Mouse (Mus musculus) stomach, embryonic 15.5 days (tissue): ENCODE data around the gene Unc119b. TPM values are rescaled to one million over a fixed set of nuclear protein-coding genes. Genes with fewer than 3 reads are reported as not detected.
A peak's percentile ranks its signal among the peaks of the same experiment; 100 is the strongest.
"Not testable (repeated sequence)": the region's sequence is repeated elsewhere in the genome, so short reads cannot be mapped to it uniquely, and the experiment has no call there.

Experiments used
- ATAC-seq: fragments of 200-750 bp; cut with Nextera tagmentation; 2 replicates; pipeline ENCODE4 v1.8.0; 2017; ENCODE audit warnings: low read depth, moderate number of reproducible peaks, moderate TSS enrichment; ENCODE audit not compliant: insufficient read depth, low FRiP score
- H3K27ac ChIP-seq: fragments of 300-500 bp; sonication (generic); 2 replicates; pipeline ENCODE4 v1.5.1; 2015; ENCODE audit warnings: mild to moderate bottlenecking, inconsistent platforms
- H3K27me3 ChIP-seq: fragments of 300-500 bp; sonication (generic); replicated peaks from 2 replicates; pipeline ENCODE4 v1.6.1; 2015; ENCODE audit warnings: inconsistent platforms
- H3K36me3 ChIP-seq: fragments of 300-500 bp; sonication (generic); 2 replicates; pipeline ENCODE4 v1.6.1; 2015; ENCODE audit warnings: inconsistent platforms
- H3K4me1 ChIP-seq: fragments of 300-500 bp; sonication (generic); 2 replicates; pipeline ENCODE4 v1.6.1; 2015; ENCODE audit warnings: inconsistent platforms
- H3K4me2 ChIP-seq: fragments of 300-500 bp; sonication (generic); 2 replicates; pipeline ENCODE4 v1.6.1; 2015; ENCODE audit warnings: mild to moderate bottlenecking, inconsistent platforms
- H3K4me3 ChIP-seq: fragments of 300-500 bp; sonication (generic); replicated peaks from 2 replicates; pipeline ENCODE4 v1.5.1; 2015; ENCODE audit warnings: inconsistent platforms
- H3K9ac ChIP-seq: fragments of 300-500 bp; sonication (generic); 2 replicates; pipeline ENCODE4 v1.6.1; 2015; ENCODE audit warnings: inconsistent platforms
- H3K9me3 ChIP-seq: fragments of 300-500 bp; sonication (generic); 2 replicates; pipeline ENCODE4 v1.6.1; 2016; ENCODE audit warnings: inconsistent platforms
- WGBS: fragments of 180-500 bp; shearing (Covaris S2); methylation state at CpG from one replicate; pipeline ENCODE4 v1.1.7; 2015; 5-methylcytosine and 5-hydroxymethylcytosine counted together
- polyA plus RNA-seq: library from polyadenylated mRNA; unstranded; fragments of >200 nt; fragmentation: Nextera tagmentation; extraction: Ambion mirVana; gene quantifications from 2 replicates; pipeline ENCODE4 v1.2.1, GENCODE M21; 2015

Unc119b gene
- polyA plus RNA-seq, 1 experiment from 2014 or later: 29.7 TPM

GRCm38 (mm10) chr5:115165895-115166814 lies 31.4 kb upstream of the Unc119b start:
- peak; percentile 33; the same call in 1 of the 2 replicates for ATAC-seq
- Histone ChIP-seq H3K4me1 (peaks cover 37% of the 10 kb centered on the region), H3K4me2 (no peak overlapping the region), H3K27me3 (no peaks in the 10 kb centered on the region), H3K4me3 (no peak overlapping the region), H3K9ac (no peak overlapping the region), H3K9me3 (no peaks in the 10 kb centered on the region), H3K27ac (peak overlapping the region; percentile 73), H3K36me3 (no peaks in the 10 kb centered on the region)
- 37% methylated on average over 11 of the region's 11 CpGs for WGBS

GRCm38 (mm10) chr5:115165351-115165750 lies 30.6 kb upstream of the Unc119b start:
- no peaks in the 10 kb centered on the region for H3K27me3 ChIP-seq
- H3K4me3 ChIP-seq: no peak overlapping the region
- H3K27ac ChIP-seq: no peak overlapping the region
- no peaks in the 10 kb centered on the region for H3K9me3 ChIP-seq
- H3K4me2 ChIP-seq: no peak overlapping the region
- no peak for ATAC-seq
- no peak overlapping the region for H3K9ac ChIP-seq
- no peaks in the 10 kb centered on the region for H3K36me3 ChIP-seq
- H3K4me1 ChIP-seq: peaks cover 37% of the 10 kb centered on the region
- WGBS: 58% methylated on average over 9 of the region's 9 CpGs

- 65% methylated on average over 4 of the region's 4 CpGs for WGBS
- not testable (repeated sequence) for H3K27ac ChIP-seq, H3K4me2 ChIP-seq, H3K36me3 ChIP-seq, H3K9ac ChIP-seq, H3K9me3 ChIP-seq, H3K4me3 ChIP-seq, H3K27me3 ChIP-seq, ATAC-seq
- peaks cover 37% of the 10 kb centered on the region for H3K4me1 ChIP-seq
These were observed 29.7 kb upstream of the Unc119b start for GRCm38 (mm10) chr5:115164446-115164845.

DNA sequence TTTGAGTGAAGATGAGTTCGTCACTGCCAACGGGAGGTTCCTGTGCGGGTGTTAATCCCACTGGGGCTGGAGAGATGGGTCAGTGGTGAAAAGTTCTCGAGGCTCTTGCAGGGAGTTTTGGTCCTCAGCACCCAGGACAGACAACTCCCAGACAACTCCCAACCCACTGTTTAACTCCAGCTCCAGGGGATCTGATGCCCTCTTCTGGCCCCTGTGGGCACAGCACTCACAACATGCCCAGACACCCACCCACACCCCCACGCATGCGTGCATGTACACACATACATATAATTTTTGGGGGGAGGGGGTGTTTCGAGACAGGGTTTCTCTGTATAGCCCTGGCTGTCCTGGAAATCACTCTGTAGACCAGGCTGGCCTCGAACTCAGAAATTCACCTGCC lies 28.8 kb upstream of the Unc119b start:
- Histone ChIP-seq H3K9ac (no peak overlapping the region), H3K9me3 (no peaks in the 10 kb centered on the region), H3K27me3 (no peaks in the 10 kb centered on the region), H3K36me3 (no peaks in the 10 kb centered on the region), H3K4me3 (no peak overlapping the region), H3K4me2 (peak overlapping the region; percentile 21; the same call in 1 of the 2 replicates), H3K27ac (no peak overlapping the region), H3K4me1 (peaks cover 35% of the 10 kb centered on the region)
- no peak for ATAC-seq
- 38% methylated on average over 8 of the region's 8 CpGs for WGBS

- peaks cover 25% of the 10 kb centered on the region for H3K4me1 ChIP-seq
- not testable (repeated sequence) for H3K27ac ChIP-seq, H3K4me3 ChIP-seq, H3K9ac ChIP-seq, H3K9me3 ChIP-seq, H3K36me3 ChIP-seq, H3K4me2 ChIP-seq, H3K27me3 ChIP-seq, ATAC-seq
- WGBS: 77% methylated on average over 1 of the region's 1 CpGs
These were observed 27.1 kb upstream of the Unc119b start for GRCm38 (mm10) chr5:115161940-115162279.

GRCm38 (mm10) chr5:115161064-115161939 lies 26.5 kb upstream of the Unc119b start:
- ATAC-seq: no peak
- Histone ChIP-seq H3K36me3 (no peaks in the 10 kb centered on the region), H3K4me1 (peaks cover 21% of the 10 kb centered on the region), H3K27me3 (no peaks in the 10 kb centered on the region), H3K4me2 (no peak overlapping the region), H3K9ac (no peak overlapping the region), H3K4me3 (no peak overlapping the region), H3K9me3 (no peaks in the 10 kb centered on the region), H3K27ac (peak overlapping the region; percentile 59)
- WGBS: 40% methylated on average over 13 of the region's 13 CpGs

- Histone ChIP-seq H3K9ac (no peak overlapping the region), H3K27ac (0 out of 2 replicates have a peak overlapping the region, but pooled peaks have one; percentile 21), H3K4me3 (no peak overlapping the region), H3K27me3 (no peaks in the 10 kb centered on the region), H3K36me3 (no peaks in the 10 kb centered on the region), H3K4me1 (peaks cover 21% of the 10 kb centered on the region), H3K4me2 (no peak overlapping the region), H3K9me3 (no peaks in the 10 kb centered on the region)
- no peak for ATAC-seq
- 69% methylated on average over 6 of the region's 6 CpGs for WGBS
These were observed 25.9 kb upstream of the Unc119b start for GRCm38 (mm10) chr5:115160655-115161054.

DNA sequence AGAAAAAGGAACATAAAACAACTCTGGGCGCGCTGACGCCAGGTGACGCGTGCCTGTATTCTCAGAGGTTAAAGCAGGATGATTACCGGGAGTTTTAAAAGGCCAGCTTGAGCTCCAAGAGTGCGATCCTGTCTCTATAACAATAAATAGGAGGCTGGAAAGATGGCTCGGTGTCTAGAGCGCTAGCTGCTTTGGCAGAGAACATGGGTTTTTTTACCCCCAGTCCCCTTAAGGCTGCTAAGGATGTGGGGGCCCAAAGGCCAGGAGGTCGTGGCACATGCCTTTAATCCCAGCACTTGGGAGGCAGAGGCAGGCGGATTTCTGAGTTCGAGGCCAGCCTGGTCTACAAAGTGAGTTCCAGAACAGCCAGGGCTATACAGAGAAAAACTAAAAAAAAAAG lies 24.4 kb upstream of the Unc119b start:
- Histone ChIP-seq H3K4me2 (peak overlapping the region; percentile 75), H3K36me3 (no peaks in the 10 kb centered on the region), H3K4me1 (peaks cover 35% of the 10 kb centered on the region), H3K4me3 (peak overlapping the region; percentile 86), H3K9ac (peak overlapping the region; percentile 53; the same call in 1 of the 2 replicates), H3K9me3 (no peaks in the 10 kb centered on the region), H3K27ac (peak overlapping the region; percentile 97), H3K27me3 (no peaks in the 10 kb centered on the region)
- WGBS: 29% methylated on average over 12 of the region's 12 CpGs
- ATAC-seq: no peak

DNA sequence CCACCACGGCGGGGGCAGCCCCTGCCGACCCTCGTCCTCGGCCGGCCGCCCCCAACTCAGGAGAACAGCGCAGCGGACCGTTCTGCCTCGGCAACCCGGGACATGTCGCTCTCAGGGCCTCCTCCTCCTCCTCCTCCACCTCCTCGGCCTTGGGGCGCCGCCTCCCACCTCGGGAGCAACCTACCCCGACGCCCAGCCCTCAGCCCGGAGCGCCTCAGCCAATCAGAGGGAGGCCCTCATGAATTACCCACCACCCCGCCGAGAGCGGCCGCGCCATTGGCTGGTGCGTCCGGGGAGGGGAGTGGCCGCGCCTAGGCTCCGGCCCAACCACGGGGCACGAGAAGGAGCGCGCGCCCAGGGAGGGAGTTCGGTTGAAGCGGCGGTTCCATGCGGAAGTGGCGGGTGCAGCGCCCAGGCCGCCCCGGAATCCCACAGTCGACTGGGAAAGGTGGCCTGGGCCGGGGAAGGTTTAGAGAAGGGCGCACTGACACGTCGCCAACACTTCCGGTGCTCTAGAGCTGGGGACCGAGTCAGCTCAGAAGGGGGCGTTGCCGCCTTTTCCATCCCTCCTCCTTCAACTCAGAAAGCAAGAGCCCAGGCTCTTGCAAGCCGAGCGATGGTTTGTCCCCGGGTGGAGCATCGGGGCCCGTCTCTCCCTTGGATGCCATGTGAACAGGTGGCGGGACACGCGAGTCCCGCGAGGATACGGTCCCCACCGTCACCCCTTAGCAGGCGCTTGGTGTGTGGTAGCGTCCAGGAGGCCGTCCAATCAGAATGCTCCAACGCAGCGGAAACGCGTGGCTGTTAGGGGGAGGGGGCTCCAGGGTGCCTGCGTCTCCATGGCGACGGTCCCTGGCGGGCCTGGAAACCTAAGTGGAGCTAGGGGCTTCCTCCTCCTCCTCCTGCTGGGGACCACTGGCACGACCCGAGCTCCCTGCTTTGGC lies 23.5 kb upstream of the Unc119b start, which contains the start of gene Mlec:
Gene Mlec (minus strand): TSS at position 140 of the 944 bp plus-strand sequence.
- peaks cover 38% of the 10 kb centered on the region for H3K4me1 ChIP-seq
- WGBS: under 1% methylated on average over 75 of the region's 78 CpGs

DNA sequence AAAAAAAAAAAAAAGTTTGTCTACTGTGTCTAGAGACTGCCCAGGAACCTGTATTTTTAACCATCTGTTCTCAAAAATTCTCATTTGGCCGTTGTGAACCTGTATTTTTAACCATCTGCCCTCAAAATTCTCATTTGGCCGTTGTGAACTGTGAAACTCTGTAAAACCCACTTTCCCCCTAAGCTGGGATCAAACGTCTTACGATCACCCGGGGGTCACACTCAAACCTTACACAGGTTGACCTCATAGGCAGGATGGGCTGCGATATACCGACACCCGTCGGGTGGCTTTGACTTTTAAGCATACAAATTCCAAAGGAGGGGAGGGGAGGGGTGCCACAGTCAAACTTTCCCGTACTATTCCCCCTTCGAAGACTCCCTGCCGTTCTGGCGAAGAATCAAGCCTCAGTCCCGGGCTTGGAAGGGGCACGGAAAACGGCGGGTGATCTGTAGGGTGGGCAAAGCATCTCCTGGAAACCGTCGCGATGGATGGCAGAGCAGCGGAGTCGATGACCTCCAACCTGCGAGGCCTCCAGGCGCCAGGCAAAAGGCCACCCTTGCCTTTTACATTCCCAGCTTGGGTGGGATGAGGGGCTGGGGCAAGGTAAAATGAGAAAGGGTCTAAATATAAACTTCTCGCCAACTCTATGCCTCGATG lies 22.3 kb upstream of the Unc119b start:
- H3K27me3 ChIP-seq: no peaks in the 10 kb centered on the region
- H3K36me3 ChIP-seq: no peaks in the 10 kb centered on the region
- peaks cover 46% of the 10 kb centered on the region for H3K4me1 ChIP-seq
- H3K4me2 ChIP-seq: peak overlapping the region; percentile 82
- H3K4me3 ChIP-seq: peak overlapping the region; percentile 86
- peak overlapping the region; percentile 90 for H3K27ac ChIP-seq
- under 1% methylated on average over 26 of the region's 26 CpGs for WGBS
- no peaks in the 10 kb centered on the region for H3K9me3 ChIP-seq
- ATAC-seq: no peak
- peak overlapping the region; percentile 98 for H3K9ac ChIP-seq

More for the DNA sequence above, 23.5 kb upstream of the Unc119b start, which contains the start of gene Mlec:
- ATAC-seq: peak; percentile 96
- no peaks in the 10 kb centered on the region for H3K27me3 ChIP-seq
- peak within 1 kb of the TSS; percentile 97 for H3K27ac ChIP-seq
- H3K9me3 ChIP-seq: no peaks in the 10 kb centered on the region
- H3K4me2 ChIP-seq: peak within 1 kb of the TSS; percentile 82
- H3K36me3 ChIP-seq: no peaks in the 10 kb centered on the region
- H3K9ac ChIP-seq: peak within 1 kb of the TSS; percentile 98
- peak within 1 kb of the TSS; percentile 86 for H3K4me3 ChIP-seq
